Mouse (Mus musculus) midbrain, postnatal 0 days (tissue): ENCODE results near the gene S100pbp. TPM values are rescaled to one million over a fixed set of nuclear protein-coding genes. Genes with fewer than 3 reads are reported as not detected.
"Not testable (repeated sequence)": the region's sequence is repeated elsewhere in the genome, so short reads cannot be mapped to it uniquely, and the experiment has no call there.

Experiments used
- ATAC-seq: fragments of 200-750 bp; cut with Nextera tagmentation; 2 replicates; pipeline ENCODE4 v1.8.0; 2017; ENCODE audit warnings: moderate number of reproducible peaks, mild to moderate bottlenecking, moderate TSS enrichment, moderate library complexity; ENCODE audit not compliant: low FRiP score
- DNase-seq: peaks from one replicate; pipeline ENCODE4 v3.0.0-alpha.2; 2015; ENCODE audit warnings: low spot score
- H3K27ac ChIP-seq: fragments of 300-500 bp; sonication (generic); 2 replicates; pipeline ENCODE4 v1.5.1; 2014; ENCODE audit warnings: low read depth, mild to moderate bottlenecking, low read length, mixed read lengths
- H3K27me3 ChIP-seq: fragments of 300-500 bp; sonication (generic); 2 replicates; pipeline ENCODE4 v1.6.1; 2014; ENCODE audit warnings: low read length, control low read depth, mixed read lengths; ENCODE audit not compliant: insufficient read depth
- H3K36me3 ChIP-seq: fragments of 300-500 bp; sonication (generic); 2 replicates; pipeline ENCODE4 v1.6.1; 2014; ENCODE audit warnings: low read length, control low read depth, mixed read lengths; ENCODE audit not compliant: insufficient read depth
- H3K4me1 ChIP-seq: fragments of 300-500 bp; sonication (generic); 2 replicates; pipeline ENCODE4 v1.6.1; 2014; ENCODE audit warnings: mild to moderate bottlenecking, control low read depth, antibody characterized with exemption, low read length, mixed read lengths; ENCODE audit not compliant: insufficient read depth
- H3K4me2 ChIP-seq: fragments of 300-500 bp; sonication (generic); 2 replicates; pipeline ENCODE4 v1.6.1; 2014; ENCODE audit warnings: low read depth, mild to moderate bottlenecking, low read length, mixed read lengths; ENCODE audit not compliant: poor library complexity, severe bottlenecking
- H3K4me3 ChIP-seq: fragments of 300-500 bp; sonication (generic); 2 replicates; pipeline ENCODE4 v1.5.1; 2014; ENCODE audit warnings: low read depth, mild to moderate bottlenecking, low read length, moderate library complexity
- H3K9ac ChIP-seq: fragments of 300-500 bp; sonication (generic); replicated peaks from 2 replicates; pipeline ENCODE4 v1.6.1; 2014; ENCODE audit warnings: mild to moderate bottlenecking, low read length, moderate library complexity, mixed read lengths; ENCODE audit not compliant: poor library complexity, severe bottlenecking
- H3K9me3 ChIP-seq: fragments of 300-500 bp; sonication (generic); 2 replicates; pipeline ENCODE4 v1.6.1; 2016; ENCODE audit warnings: low read length, control low read depth
- CTCF ChIP-seq: IDR thresholded peaks from 2 replicates; pipeline ENCODE4 v1.5.1; 2016; ENCODE audit warnings: antibody characterized with exemption, mild to moderate bottlenecking
- WGBS: fragments of 180-500 bp; shearing (Covaris S2); extraction: QIAGEN DNeasy Blood & Tissue Kit; methylation state at CpG from one replicate; pipeline ENCODE4 v1.1.7; 2014; 5-methylcytosine and 5-hydroxymethylcytosine counted together
- polyA plus RNA-seq: library from polyadenylated mRNA; unstranded; fragments of >200 nt; fragmentation: Nextera tagmentation; extraction: Ambion mirVana; gene quantifications from 2 replicates; pipeline ENCODE4 v1.2.1, GENCODE M21; 2015
- total RNA-seq: library from RNA; depleted of rRNA; stranded (reverse); fragments of >200 nt; gene quantifications from 2 replicates; pipeline ENCODE4 v1.2.3, GENCODE M21; 2014

The S100pbp gene
- total and polyA plus RNA-seq, 2 experiments from 2014 or later, result 24.2 to 49.6 TPM

GRCm38 (mm10) chr4:129221097-129222010, 31.8 kb upstream of the S100pbp start:
- DNase-seq (no peak), ATAC-seq (no peak)
- peaks cover 79% of the 10 kb centered on the region for H3K36me3 ChIP-seq
- H3K4me3 ChIP-seq, result no peak overlapping the region
- no peak overlapping the region for H3K27ac ChIP-seq
- no peaks in the 10 kb centered on the region for H3K9me3 ChIP-seq
- no peak for TF ChIP-seq CTCF
- WGBS, result 79% methylated on average over 23 of the region's 23 CpGs
- H3K4me2 ChIP-seq, result no peak overlapping the region
- no peaks in the 10 kb centered on the region for H3K27me3 ChIP-seq
- H3K4me1 ChIP-seq, result peaks cover 7% of the 10 kb centered on the region; the same call in 1 of the 2 replicates
- H3K9ac ChIP-seq, result 0 out of 2 replicates have a peak overlapping the region, but pooled peaks have one; percentile 19

GRCm38 (mm10) chr4:129220376-129221089, 31.0 kb upstream of the S100pbp start:
- WGBS, result 78% methylated on average over 7 of the region's 7 CpGs
- TF ChIP-seq CTCF, result no peak
- Histone ChIP-seq H3K9ac (no peak overlapping the region), H3K4me1 (no peaks in the 10 kb centered on the region), H3K4me3 (no peak overlapping the region), H3K27ac (no peak overlapping the region), H3K9me3 (no peaks in the 10 kb centered on the region), H3K4me2 (no peak overlapping the region), H3K27me3 (no peaks in the 10 kb centered on the region), H3K36me3 (peaks cover 85% of the 10 kb centered on the region)
- ATAC-seq (no peak), DNase-seq (no peak)

- Histone ChIP-seq H3K4me1 (no peaks in the 10 kb centered on the region), H3K36me3 (peaks cover 83% of the 10 kb centered on the region), H3K4me3 (no peak overlapping the region), H3K9me3 (no peaks in the 10 kb centered on the region), H3K9ac (no peak overlapping the region), H3K4me2 (no peak overlapping the region), H3K27ac (no peak overlapping the region), H3K27me3 (no peaks in the 10 kb centered on the region)
- ATAC-seq (no peak), DNase-seq (no peak)
- 83% methylated on average over 10 of the region's 10 CpGs for WGBS
- no peak for TF ChIP-seq CTCF
These were observed 29.7 kb upstream of the S100pbp start for GRCm38 (mm10) chr4:129219198-129219597.

- Histone ChIP-seq H3K27me3 (no peaks in the 10 kb centered on the region), H3K4me1 (no peaks in the 10 kb centered on the region), H3K36me3 (peaks cover 85% of the 10 kb centered on the region), H3K4me3 (no peak overlapping the region), H3K9ac (no peak overlapping the region), H3K9me3 (no peaks in the 10 kb centered on the region), H3K27ac (no peak overlapping the region), H3K4me2 (no peak overlapping the region)
- no peak for TF ChIP-seq CTCF
- DNase-seq (no peak), ATAC-seq (no peak)
- 87% methylated on average over 7 of the region's 7 CpGs for WGBS
These were observed 29.1 kb upstream of the S100pbp start for GRCm38 (mm10) chr4:129218569-129219175.

GRCm38 (mm10) chr4:129212486-129212885, 23.0 kb upstream of the S100pbp start:
- DNase-seq, H3K4me3 ChIP-seq: not testable (repeated sequence)

More at GRCm38 (mm10) chr4:129212486-129212885, 23.0 kb upstream of the S100pbp start:
- H3K4me2 ChIP-seq, ATAC-seq, H3K9ac ChIP-seq, H3K27ac ChIP-seq, H3K9me3 ChIP-seq, H3K4me1 ChIP-seq, H3K27me3 ChIP-seq: not testable (repeated sequence)
- peaks cover 69% of the 10 kb centered on the region for H3K36me3 ChIP-seq
- TF ChIP-seq CTCF, result peak; percentile 60
- WGBS, result 71% methylated on average over 3 of the region's 3 CpGs
